Mouse (Mus musculus) left cerebral cortex, adult 2 months (tissue): ENCODE measurements around the gene Pdzd2. TPM values are rescaled to one million over a fixed set of nuclear protein-coding genes. Genes with fewer than 3 reads are reported as not detected.

Source experiments
- DNase-seq, 2 experiments: peaks; one replicate each; pipeline ENCODE4 v3.0.0; 2021 to 2022; ENCODE audit warnings: low spot score in 2 of 2, mixed read lengths in 1 of 2; ENCODE audit errors: extremely low spot score in 1 of 2
- H3K27ac ChIP-seq: fragments of 200-600 bp; 2 replicates; pipeline ENCODE4 v1.8.1; 2022
- H3K4me3 ChIP-seq: fragments of 200-600 bp; 2 replicates; pipeline ENCODE4 v1.8.1; 2022
- CTCF ChIP-seq: fragments of 200-600 bp; IDR thresholded peaks from 2 replicates; pipeline ENCODE4 v1.8.1; 2022; ENCODE audit warnings: antibody characterized with exemption, mild to moderate bottlenecking, moderate library complexity
- intact Hi-C: fragments of 180-260 bp; cut with DNase I; formaldehyde crosslinking; loops from one replicate; pipeline ENCODE4 v1.15.1; 2025
- total RNA-seq, 2 experiments: library from RNA; stranded (reverse); gene quantifications; 2 replicates each; pipeline ENCODE4 v1.2.3; 2021

The Pdzd2 gene
- total RNA-seq, 2 experiments from 2014 or later: 86.1 to 93.1 TPM

DNA sequence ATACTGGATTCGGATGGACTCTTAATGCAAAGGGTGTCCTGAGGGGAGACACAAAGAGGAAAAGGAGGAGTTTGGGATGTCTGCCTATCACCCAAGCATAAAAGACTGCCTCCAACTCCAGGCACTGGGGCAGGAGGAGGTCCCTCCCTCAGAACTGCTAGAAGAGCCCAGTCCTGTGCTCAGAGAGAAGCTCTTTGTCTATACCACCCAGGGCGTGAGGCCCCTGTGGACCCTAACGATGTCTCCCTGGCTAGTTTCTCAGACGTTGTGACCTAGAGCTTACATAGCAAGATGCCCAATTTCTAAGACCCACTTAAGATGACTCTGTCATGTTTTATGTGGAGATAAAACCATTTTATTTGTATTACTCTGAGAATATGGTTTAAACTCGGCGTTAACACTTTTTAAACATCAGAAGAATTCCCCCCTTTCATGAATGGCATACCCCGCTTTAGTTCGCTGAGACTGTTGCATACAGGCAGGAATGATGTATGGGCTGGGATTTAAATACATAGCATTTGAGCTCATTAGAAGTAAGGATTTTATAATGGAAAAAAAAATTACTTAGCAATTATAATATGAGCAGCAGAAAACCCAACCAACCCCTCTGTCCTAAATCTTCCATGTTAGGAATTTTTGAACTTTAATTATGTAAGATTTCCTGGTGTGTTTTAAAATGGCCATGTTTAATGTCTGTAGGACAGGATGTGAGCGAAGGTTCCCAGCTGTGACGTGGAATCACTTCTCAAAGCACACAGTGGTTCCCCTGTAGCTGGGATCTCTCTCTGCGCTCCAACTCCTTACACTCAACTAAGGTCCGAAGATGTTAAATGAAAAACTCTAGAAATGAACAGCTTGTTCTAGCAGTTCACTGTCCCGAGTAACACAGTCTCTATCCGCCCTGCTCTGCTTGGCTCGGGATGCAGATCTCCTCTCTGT lies 268.6 kb downstream of the Pdzd2 start:
- Histone ChIP-seq H3K27ac (no peak overlapping the region), H3K4me3 (no peak overlapping the region)
- DNase-seq: no peak
- no peak for TF ChIP-seq CTCF
- intact Hi-C loops: no loop called here

DNA sequence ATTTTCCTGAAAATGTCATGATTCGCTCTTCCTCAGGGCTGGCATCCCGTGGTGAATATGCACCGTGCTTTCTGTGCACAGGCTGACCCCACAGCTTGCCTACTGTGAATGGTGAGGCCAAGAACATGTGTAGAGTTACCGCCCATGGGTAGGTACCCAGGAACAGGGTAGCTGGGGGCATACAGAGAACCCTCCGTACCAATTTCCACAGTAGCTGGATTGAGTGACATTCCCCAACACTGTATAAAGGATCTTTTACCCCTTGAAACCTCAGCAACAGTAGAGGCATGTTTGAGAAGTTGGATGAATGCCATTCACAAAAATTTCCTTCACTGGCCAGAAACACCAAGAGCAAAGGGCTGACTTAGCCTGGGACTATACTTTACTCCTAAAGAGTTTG lies 271.1 kb downstream of the Pdzd2 start:
- intact Hi-C loops: no loop called here
- no peak for DNase-seq
- Histone ChIP-seq H3K4me3 (no peak overlapping the region), H3K27ac (no peak overlapping the region)
- no peak for TF ChIP-seq CTCF

DNA sequence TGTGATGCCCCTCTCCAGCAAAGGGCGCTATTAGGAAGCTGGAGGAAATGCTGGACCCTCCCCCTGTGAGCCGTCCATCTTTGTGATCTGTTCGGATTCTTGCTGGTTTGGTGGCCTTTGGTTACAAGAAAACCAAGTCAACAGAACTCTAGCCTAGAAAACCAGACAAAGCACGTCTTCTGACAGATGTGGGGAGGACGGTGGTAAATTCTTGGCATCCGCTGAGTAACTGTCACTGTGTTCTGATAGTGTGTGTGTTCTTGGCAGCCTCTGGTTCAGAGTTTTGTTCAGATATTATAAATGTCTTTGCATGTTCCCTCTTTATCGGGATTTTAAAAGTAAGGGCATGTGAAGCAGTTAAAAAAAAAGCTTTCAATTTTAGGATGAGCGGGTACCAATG lies 274.0 kb downstream of the Pdzd2 start:
- Histone ChIP-seq H3K4me3 (no peak overlapping the region), H3K27ac (no peak overlapping the region)
- no peak for TF ChIP-seq CTCF
- intact Hi-C loops: no loop called here
- no peak for DNase-seq

DNA sequence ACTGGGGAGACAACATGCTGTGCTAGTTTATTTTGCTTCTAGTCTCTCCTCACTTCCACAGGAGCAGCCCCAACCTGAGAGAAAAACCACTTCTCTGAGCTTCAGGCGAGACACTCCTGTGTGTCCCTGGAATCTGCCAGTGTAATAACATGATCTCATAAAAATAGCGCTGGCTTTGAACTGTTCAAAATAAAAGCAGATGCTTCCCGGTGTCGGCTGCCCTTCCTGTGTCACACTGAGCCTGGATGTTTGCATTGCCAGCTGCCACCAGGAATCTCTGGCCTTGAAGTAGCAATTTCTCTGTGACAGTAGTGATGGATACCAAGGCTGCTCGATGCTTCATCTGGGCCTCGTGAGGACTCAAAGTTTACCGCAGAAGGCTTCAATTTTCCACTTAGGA lies 282.9 kb downstream of the Pdzd2 start:
- Histone ChIP-seq H3K27ac (no peak overlapping the region), H3K4me3 (no peak overlapping the region)
- no peak for TF ChIP-seq CTCF
- intact Hi-C loops: no loop called here
- DNase-seq: no peak

DNA sequence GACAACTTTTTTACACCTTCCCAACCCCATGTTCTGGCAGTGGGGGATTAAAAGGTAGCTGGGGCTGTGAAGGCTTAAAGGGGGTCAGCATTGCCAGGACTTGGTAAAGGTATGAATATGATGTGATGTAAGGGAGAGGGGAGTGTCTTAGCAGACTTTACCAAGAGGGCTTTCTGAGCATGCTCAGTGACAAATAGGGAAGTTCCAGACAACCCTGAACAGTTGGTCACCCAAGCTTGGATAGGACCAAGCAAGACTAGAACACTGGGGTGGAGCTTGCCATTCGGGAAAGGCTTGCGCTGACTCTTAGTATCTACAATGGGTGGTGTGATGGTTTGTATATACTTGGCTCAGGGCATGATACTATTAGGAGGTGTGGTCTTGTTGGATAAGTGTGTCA lies 286.4 kb downstream of the Pdzd2 start:
- H3K4me3 ChIP-seq: no peak overlapping the region
- intact Hi-C loops: no loop called here
- DNase-seq: no peak
- H3K27ac ChIP-seq: no peak overlapping the region
- TF ChIP-seq CTCF: no peak

DNA sequence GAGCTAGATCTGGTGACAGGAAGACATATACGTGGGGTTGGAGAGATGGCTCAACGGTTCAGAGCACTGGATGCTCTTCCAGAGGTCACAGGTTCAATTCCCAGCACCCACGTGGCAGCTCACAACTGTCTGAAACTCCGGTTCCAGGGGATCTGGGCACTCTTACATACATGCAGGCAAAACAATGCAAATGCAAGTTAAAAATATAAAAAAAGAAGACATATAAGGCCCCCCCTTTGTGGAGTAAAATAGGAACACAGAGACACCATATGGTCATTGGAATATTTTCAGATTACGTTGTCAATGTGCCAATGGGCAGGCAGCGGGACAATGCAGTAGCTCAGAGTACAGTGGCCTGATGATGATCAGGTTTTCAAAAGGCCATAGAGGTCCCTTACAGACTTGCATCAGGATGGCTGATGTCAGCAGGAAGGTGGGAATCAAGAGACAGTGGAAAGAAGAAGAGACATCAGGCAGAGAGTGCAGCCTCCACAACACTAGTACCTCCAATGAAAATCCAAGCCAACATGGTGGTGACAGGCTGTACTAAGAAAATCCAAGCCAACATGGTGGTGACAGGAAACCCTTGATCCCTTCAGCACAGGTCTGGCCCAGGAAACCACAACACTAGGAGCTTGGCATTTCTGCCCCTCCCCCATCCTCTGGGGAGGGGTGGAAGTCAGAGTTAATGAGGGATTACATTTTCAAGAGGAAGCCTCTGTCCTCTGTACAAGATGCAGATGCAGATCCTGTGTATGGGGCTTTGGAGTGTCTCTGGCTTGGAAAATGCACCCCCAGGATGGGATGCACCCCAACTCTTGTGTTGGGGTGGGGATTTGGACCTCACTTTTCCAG lies 287.4 kb downstream of the Pdzd2 start:
- H3K4me3 ChIP-seq: no peak overlapping the region
- H3K27ac ChIP-seq: no peak overlapping the region; the same call in 1 of the 2 replicates
- intact Hi-C loops: no loop called here
- no peak for DNase-seq
- no peak for TF ChIP-seq CTCF

DNA sequence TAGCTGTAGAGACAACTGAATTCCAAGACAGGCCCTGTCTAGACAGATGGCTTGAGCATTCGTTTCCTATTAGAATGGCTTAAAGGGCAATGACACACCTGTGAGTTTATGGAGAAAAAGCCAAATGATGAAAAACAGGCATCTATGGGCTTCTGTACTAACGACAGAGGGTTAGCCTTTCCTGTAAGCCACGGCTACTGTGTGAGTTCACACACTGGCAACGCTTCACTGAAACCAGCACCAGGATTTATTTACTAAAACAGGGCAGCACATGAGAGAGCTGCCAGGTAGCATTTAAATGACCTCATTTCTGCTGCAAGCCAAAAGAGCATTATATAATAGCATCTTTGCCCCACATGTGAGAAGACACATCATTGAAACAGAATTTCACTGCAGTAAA lies 288.3 kb downstream of the Pdzd2 start:
- intact Hi-C loops: no loop called here
- Histone ChIP-seq H3K4me3 (no peak overlapping the region), H3K27ac (peak overlapping the region; percentile 40; the same call in 1 of the 2 replicates)
- DNase-seq: no peak
- TF ChIP-seq CTCF: no peak

DNA sequence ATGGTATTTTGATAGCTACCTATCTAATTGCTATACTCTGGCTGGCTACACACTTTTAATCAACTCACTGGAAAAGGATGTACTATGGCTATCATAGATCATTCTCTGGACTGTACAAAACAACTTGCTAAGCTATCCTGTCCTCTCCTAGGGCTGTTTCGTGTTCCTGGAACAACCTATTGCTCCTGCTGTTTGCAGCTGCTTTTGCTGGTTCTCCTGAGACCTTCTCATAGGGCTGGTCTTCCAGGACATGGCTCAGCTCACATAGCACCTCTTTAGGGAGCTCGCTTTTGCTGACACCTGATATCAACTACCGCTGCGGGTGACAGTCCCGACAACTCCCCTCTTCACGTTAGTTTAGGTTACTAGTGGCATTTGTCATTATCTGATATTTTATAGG lies 288.9 kb downstream of the Pdzd2 start:
- TF ChIP-seq CTCF: no peak
- Histone ChIP-seq H3K4me3 (no peak overlapping the region), H3K27ac (no peak overlapping the region)
- no peak for DNase-seq
- intact Hi-C loops: no loop called here

DNA sequence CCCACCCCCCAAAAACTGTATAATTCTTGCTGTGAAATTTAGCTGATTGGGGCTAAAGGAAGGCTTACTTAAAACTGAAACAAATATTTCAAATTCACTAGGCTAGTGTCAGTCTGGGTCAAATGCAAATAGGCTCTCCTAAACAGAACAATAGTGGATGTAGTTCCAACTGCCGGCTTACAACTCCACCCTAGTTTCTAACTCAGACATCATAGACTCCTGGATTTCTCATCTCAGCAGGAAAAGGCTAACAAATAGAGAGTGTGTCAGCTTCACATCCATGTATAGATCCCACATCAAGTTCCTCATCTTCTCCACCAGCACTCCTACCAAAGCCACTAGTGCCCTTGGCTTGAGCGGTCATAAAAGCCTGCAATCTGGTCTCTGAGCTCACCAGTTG lies 290.4 kb downstream of the Pdzd2 start:
- intact Hi-C loops: no loop called here
- TF ChIP-seq CTCF: no peak

DNA sequence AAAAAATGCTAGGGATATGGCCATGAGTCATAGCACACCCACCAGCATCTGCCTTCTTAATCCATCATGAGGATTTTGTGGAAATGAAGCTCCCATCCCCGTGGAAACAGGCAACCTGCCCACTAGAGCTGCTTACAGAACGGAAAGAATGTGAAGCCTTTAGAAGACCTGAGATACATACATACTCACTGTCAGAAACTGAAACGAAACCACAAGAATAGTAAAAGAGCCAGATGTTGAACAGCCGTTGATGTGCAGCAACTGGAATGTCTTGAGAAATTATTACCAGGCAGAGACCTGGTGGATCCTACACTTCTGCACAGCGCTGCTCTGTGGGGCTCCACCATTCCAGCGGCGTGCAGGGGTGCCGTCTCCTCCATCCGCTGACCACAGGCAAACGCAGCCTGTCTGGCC lies 292.7 kb downstream of the Pdzd2 start:
- H3K4me3 ChIP-seq: no peak overlapping the region

More for the DNA sequence above, 290.4 kb downstream of the Pdzd2 start:
- H3K4me3 ChIP-seq: no peak overlapping the region
- H3K27ac ChIP-seq: no peak overlapping the region
- no peak for DNase-seq

DNA sequence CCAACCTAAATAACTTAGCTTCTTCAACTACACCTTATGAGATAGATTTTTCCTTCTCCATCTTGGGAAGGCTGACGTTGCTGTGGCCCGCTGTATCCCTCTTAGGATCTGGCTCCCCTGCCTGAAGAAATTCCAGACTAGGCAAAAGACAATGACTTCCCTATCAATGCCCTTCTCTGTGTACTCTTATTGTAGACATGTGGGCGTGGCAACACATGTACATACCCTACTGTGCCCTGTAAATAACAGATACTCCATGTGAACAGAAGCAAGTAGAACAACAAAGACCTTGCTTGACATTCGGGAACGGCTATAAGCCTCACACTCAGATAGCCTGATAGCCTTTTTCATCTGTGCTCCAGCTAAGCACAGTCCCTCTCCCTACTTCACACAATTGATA lies 295.2 kb downstream of the Pdzd2 start:
- Histone ChIP-seq H3K27ac (no peak overlapping the region), H3K4me3 (no peak overlapping the region)
- intact Hi-C loops: no loop called here
- TF ChIP-seq CTCF: no peak
- DNase-seq: no peak

More for the DNA sequence above, 292.7 kb downstream of the Pdzd2 start:
- DNase-seq: peak; percentile 61 to 62
- peak overlapping the region; percentile 36; the same call in 1 of the 2 replicates for H3K27ac ChIP-seq
- no peak for TF ChIP-seq CTCF
- intact Hi-C loops: no loop called here

DNA sequence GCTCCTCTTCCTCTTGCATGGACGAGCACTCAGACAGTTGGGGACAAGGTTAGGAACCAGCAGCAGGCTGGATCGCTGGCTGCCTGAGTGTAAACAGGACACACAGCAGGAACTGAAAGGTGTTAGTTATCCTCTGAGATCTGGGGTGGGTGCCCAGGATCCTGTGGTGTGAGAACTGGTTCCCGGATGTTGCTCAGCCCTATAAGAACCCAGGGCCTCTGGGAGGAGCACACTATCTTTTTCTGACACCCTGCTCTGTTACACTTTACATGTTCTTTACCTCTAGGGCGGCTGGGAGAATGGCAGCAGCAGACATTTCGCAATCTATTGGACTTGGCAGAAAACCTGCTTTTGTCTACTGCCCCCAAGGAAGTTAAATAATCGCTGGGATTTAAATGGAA lies 300.4 kb downstream of the Pdzd2 start:
- intact Hi-C loops: no loop called here
- no peak for TF ChIP-seq CTCF
- no peak overlapping the region for H3K27ac ChIP-seq
- no peak overlapping the region for H3K4me3 ChIP-seq
- DNase-seq: no peak
